Mouse (Mus musculus): Measurements from ENCODE around the gene Sbf1. TPM values are rescaled to one million over a fixed set of nuclear protein-coding genes. Genes with fewer than 3 reads are reported as not detected.

Sbf1 gene
- polyA plus RNA-seq, 1 experiment from 2014 or later, result 105 TPM

- H3K4me2 ChIP-seq (replicated peaks), result no peak overlapping the region
- no peak overlapping the region for H3K4me3 ChIP-seq (replicated peaks; ENCODE audit: low read length)
- H3K4me1 ChIP-seq (replicated peaks; ENCODE audit: control insufficient read depth, insufficient read depth, low read length), result peaks cover 14% of the 10 kb centered on the region
- peaks cover 51% of the 10 kb centered on the region for H3K36me3 ChIP-seq (replicated peaks; ENCODE audit: control insufficient read depth, insufficient read depth)
- ATAC-seq (ENCODE audit: low FRiP score) (no peak), DNase-seq (ENCODE audit: low spot score) (no peak)
- no peaks in the 10 kb centered on the region for H3K9me3 ChIP-seq (ENCODE audit: control insufficient read depth, low read length)
- 94% methylated on average over 13 of the region's 13 CpGs for WGBS
- no peaks in the 10 kb centered on the region for H3K27me3 ChIP-seq (ENCODE audit: control insufficient read depth, insufficient read depth, low read length)
- H3K9ac ChIP-seq, result no peak overlapping the region
- H3K27ac ChIP-seq, result no peak overlapping the region
Measured at GRCm38 (mm10) chr15:89307461-89307860, 7.7 kb downstream of the Sbf1 start.

GRCm38 (mm10) chr15:89305966-89306365, 9.1 kb downstream of the Sbf1 start:
- Histone ChIP-seq H3K27me3 (ENCODE audit: control insufficient read depth, insufficient read depth, low read length) (no peaks in the 10 kb centered on the region), H3K9me3 (ENCODE audit: control insufficient read depth, low read length) (no peaks in the 10 kb centered on the region), H3K9ac (no peak overlapping the region), H3K36me3 (replicated peaks; ENCODE audit: control insufficient read depth, insufficient read depth) (peaks cover 66% of the 10 kb centered on the region), H3K4me1 (replicated peaks; ENCODE audit: control insufficient read depth, insufficient read depth, low read length) (peaks cover 7% of the 10 kb centered on the region; the same call in 1 of the 2 replicates), H3K4me3 (replicated peaks; ENCODE audit: low read length) (no peak overlapping the region), H3K4me2 (replicated peaks) (no peak overlapping the region), H3K27ac (no peak overlapping the region)
- ATAC-seq (ENCODE audit: low FRiP score) (no peak), DNase-seq (ENCODE audit: low spot score) (no peak)
- WGBS, result 87% methylated on average over 1 of the region's 1 CpGs

- ATAC-seq (ENCODE audit: low FRiP score), result no peak
- H3K4me3 ChIP-seq (replicated peaks; ENCODE audit: low read length), result no peak overlapping the region
Measured at GRCm38 (mm10) chr15:89300600-89300999, 14.5 kb downstream of the Sbf1 start.

GRCm38 (mm10) chr15:89300180-89300579, 14.9 kb downstream of the Sbf1 start:
- H3K4me3 ChIP-seq (replicated peaks; ENCODE audit: low read length), result no peak overlapping the region
- no peaks in the 10 kb centered on the region for H3K4me1 ChIP-seq (replicated peaks; ENCODE audit: control insufficient read depth, insufficient read depth, low read length)
- H3K27me3 ChIP-seq (ENCODE audit: control insufficient read depth, insufficient read depth, low read length), result no peaks in the 10 kb centered on the region
- no peak overlapping the region for H3K27ac ChIP-seq
- WGBS, result 92% methylated on average over 13 of the region's 13 CpGs
- no peak overlapping the region for H3K4me2 ChIP-seq (replicated peaks)
- ATAC-seq (ENCODE audit: low FRiP score) (no peak), DNase-seq (ENCODE audit: low spot score) (no peak)
- H3K9me3 ChIP-seq (ENCODE audit: control insufficient read depth, low read length), result no peaks in the 10 kb centered on the region
- peaks cover 94% of the 10 kb centered on the region for H3K36me3 ChIP-seq (replicated peaks; ENCODE audit: control insufficient read depth, insufficient read depth)
- no peak overlapping the region for H3K9ac ChIP-seq

More at GRCm38 (mm10) chr15:89300600-89300999, 14.5 kb downstream of the Sbf1 start:
- Histone ChIP-seq H3K4me1 (replicated peaks; ENCODE audit: control insufficient read depth, insufficient read depth, low read length) (no peaks in the 10 kb centered on the region), H3K27ac (no peak overlapping the region), H3K36me3 (replicated peaks; ENCODE audit: control insufficient read depth, insufficient read depth) (peaks cover 94% of the 10 kb centered on the region), H3K9me3 (ENCODE audit: control insufficient read depth, low read length) (no peaks in the 10 kb centered on the region), H3K27me3 (ENCODE audit: control insufficient read depth, insufficient read depth, low read length) (no peaks in the 10 kb centered on the region), H3K4me2 (replicated peaks) (no peak overlapping the region), H3K9ac (no peak overlapping the region)
- DNase-seq (ENCODE audit: low spot score), result no peak
- 96% methylated on average over 8 of the region's 8 CpGs for WGBS

- 94% methylated on average over 2 of the region's 2 CpGs for WGBS
- no peak for ATAC-seq (ENCODE audit: low FRiP score)
- no peaks in the 10 kb centered on the region for H3K4me1 ChIP-seq (replicated peaks; ENCODE audit: control insufficient read depth, insufficient read depth, low read length)
- no peaks in the 10 kb centered on the region for H3K27me3 ChIP-seq (ENCODE audit: control insufficient read depth, insufficient read depth, low read length)
- no peak overlapping the region for H3K4me3 ChIP-seq (replicated peaks; ENCODE audit: low read length)
- no peak overlapping the region for H3K4me2 ChIP-seq (replicated peaks)
- DNase-seq (ENCODE audit: low spot score), result no peak
- H3K9ac ChIP-seq, result no peak overlapping the region
- no peaks in the 10 kb centered on the region for H3K9me3 ChIP-seq (ENCODE audit: control insufficient read depth, low read length)
- no peak overlapping the region for H3K27ac ChIP-seq
- H3K36me3 ChIP-seq (replicated peaks; ENCODE audit: control insufficient read depth, insufficient read depth), result peaks cover 94% of the 10 kb centered on the region
Measured at GRCm38 (mm10) chr15:89297695-89298094, 17.4 kb downstream of the Sbf1 start.

- H3K27ac ChIP-seq, result no peak overlapping the region
- no peaks in the 10 kb centered on the region for H3K9me3 ChIP-seq (ENCODE audit: control insufficient read depth, low read length)
- no peaks in the 10 kb centered on the region for H3K4me1 ChIP-seq (replicated peaks; ENCODE audit: control insufficient read depth, insufficient read depth, low read length)
- DNase-seq (ENCODE audit: low spot score) (no peak), ATAC-seq (ENCODE audit: low FRiP score) (no peak)
- no peak overlapping the region for H3K9ac ChIP-seq
- H3K27me3 ChIP-seq (ENCODE audit: control insufficient read depth, insufficient read depth, low read length), result no peaks in the 10 kb centered on the region
- peaks cover 94% of the 10 kb centered on the region for H3K36me3 ChIP-seq (replicated peaks; ENCODE audit: control insufficient read depth, insufficient read depth)
- H3K4me3 ChIP-seq (replicated peaks; ENCODE audit: low read length), result no peak overlapping the region
- 81% methylated on average over 1 of the region's 1 CpGs for WGBS
- H3K4me2 ChIP-seq (replicated peaks), result no peak overlapping the region
Measured at GRCm38 (mm10) chr15:89296465-89296864, 18.6 kb downstream of the Sbf1 start.

GRCm38 (mm10) chr15:89295580-89296165, 19.4 kb downstream of the Sbf1 start:
- Histone ChIP-seq H3K4me2 (replicated peaks) (no peak overlapping the region), H3K4me1 (replicated peaks; ENCODE audit: control insufficient read depth, insufficient read depth, low read length) (no peaks in the 10 kb centered on the region), H3K4me3 (replicated peaks; ENCODE audit: low read length) (no peak overlapping the region), H3K27ac (no peak overlapping the region), H3K9me3 (ENCODE audit: control insufficient read depth, low read length) (no peaks in the 10 kb centered on the region), H3K27me3 (ENCODE audit: control insufficient read depth, insufficient read depth, low read length) (no peaks in the 10 kb centered on the region), H3K9ac (no peak overlapping the region), H3K36me3 (replicated peaks; ENCODE audit: control insufficient read depth, insufficient read depth) (peaks cover 94% of the 10 kb centered on the region)
- ATAC-seq (ENCODE audit: low FRiP score) (no peak), DNase-seq (ENCODE audit: low spot score) (no peak)
- 96% methylated on average over 8 of the region's 8 CpGs for whole genome bisulfite sequencing

GRCm38 (mm10) chr15:89293778-89294177, 21.3 kb downstream of the Sbf1 start:
- H3K4me3 ChIP-seq (replicated peaks; ENCODE audit: low read length), result no peak overlapping the region
- H3K9me3 ChIP-seq (ENCODE audit: control insufficient read depth, low read length), result no peaks in the 10 kb centered on the region
- H3K36me3 ChIP-seq (replicated peaks; ENCODE audit: control insufficient read depth, insufficient read depth), result peaks cover 94% of the 10 kb centered on the region
- no peak overlapping the region for H3K4me2 ChIP-seq (replicated peaks)
- DNase-seq (ENCODE audit: low spot score), result no peak
- no peak overlapping the region for H3K9ac ChIP-seq
- H3K27ac ChIP-seq, result no peak overlapping the region
- WGBS, result 94% methylated on average over 10 of the region's 10 CpGs
- H3K27me3 ChIP-seq (ENCODE audit: control insufficient read depth, insufficient read depth, low read length), result no peaks in the 10 kb centered on the region
- no peak for ATAC-seq (ENCODE audit: low FRiP score)
- no peaks in the 10 kb centered on the region for H3K4me1 ChIP-seq (replicated peaks; ENCODE audit: control insufficient read depth, insufficient read depth, low read length)

GRCm38 (mm10) chr15:89292795-89293194, 22.3 kb downstream of the Sbf1 start:
- DNase-seq (ENCODE audit: low spot score), result no peak
- ATAC-seq (ENCODE audit: low FRiP score), result no peak
- Histone ChIP-seq H3K27me3 (ENCODE audit: control insufficient read depth, insufficient read depth, low read length) (no peaks in the 10 kb centered on the region), H3K4me3 (replicated peaks; ENCODE audit: low read length) (no peak overlapping the region), H3K4me1 (replicated peaks; ENCODE audit: control insufficient read depth, insufficient read depth, low read length) (no peaks in the 10 kb centered on the region), H3K36me3 (replicated peaks; ENCODE audit: control insufficient read depth, insufficient read depth) (peaks cover 98% of the 10 kb centered on the region), H3K27ac (no peak overlapping the region), H3K4me2 (replicated peaks) (no peak overlapping the region), H3K9ac (no peak overlapping the region), H3K9me3 (ENCODE audit: control insufficient read depth, low read length) (no peaks in the 10 kb centered on the region)
- whole genome bisulfite sequencing, result 90% methylated on average over 2 of the region's 2 CpGs

GRCm38 (mm10) chr15:89291521-89291920, 23.6 kb downstream of the Sbf1 start:
- H3K9me3 ChIP-seq (ENCODE audit: control insufficient read depth, low read length), result no peaks in the 10 kb centered on the region
- DNase-seq (ENCODE audit: low spot score) (no peak), ATAC-seq (ENCODE audit: low FRiP score) (no peak)
- H3K36me3 ChIP-seq (replicated peaks; ENCODE audit: control insufficient read depth, insufficient read depth), result peaks cover 98% of the 10 kb centered on the region
- no peak overlapping the region for H3K27ac ChIP-seq
- no peaks in the 10 kb centered on the region for H3K4me1 ChIP-seq (replicated peaks; ENCODE audit: control insufficient read depth, insufficient read depth, low read length)
- no peak overlapping the region for H3K4me2 ChIP-seq (replicated peaks)
- no peaks in the 10 kb centered on the region for H3K27me3 ChIP-seq (ENCODE audit: control insufficient read depth, insufficient read depth, low read length)
- no peak overlapping the region for H3K9ac ChIP-seq
- WGBS, result 94% methylated on average over 3 of the region's 3 CpGs
- H3K4me3 ChIP-seq (replicated peaks; ENCODE audit: low read length), result no peak overlapping the region
